Mouse (Mus musculus): ENCODE results near the gene Tbxas1.
A peak's percentile ranks its signal among the peaks of the same experiment; 100 is the strongest.

The Tbxas1 gene

GRCm38 (mm10) chr6:38922517-38922916 lies 47.3 kb downstream of the Tbxas1 start:
- no peak for TF ChIP-seq CTCF (conservative IDR thresholded peaks at IDR 0.05; ENCODE audit: low read length)
- TF ChIP-seq NANOG (IDR thresholded peaks at IDR 0.05; ENCODE audit: borderline replicate concordance, low read length), result no peak
- no peak for TF ChIP-seq POU5F1 (IDR thresholded peaks at IDR 0.05; ENCODE audit: borderline replicate concordance, low read length)
- no peaks in the 10 kb centered on the region for H3K36me3 ChIP-seq (ENCODE audit: insufficient read depth, low read length)
- H3K27me3 ChIP-seq (ENCODE audit: insufficient read depth, low read length), result peaks cover 22% of the 10 kb centered on the region
- H3K4me3 ChIP-seq (replicated peaks; ENCODE audit: low read length), result no peak overlapping the region
- H3K4me1 ChIP-seq (replicated peaks; ENCODE audit: low read depth, low read length), result peaks cover 22% of the 10 kb centered on the region
- no peaks in the 10 kb centered on the region for H3K9me3 ChIP-seq (ENCODE audit: low read length)

- TF ChIP-seq POU5F1 (IDR thresholded peaks at IDR 0.05; ENCODE audit: borderline replicate concordance, low read length) (no peak), NANOG (IDR thresholded peaks at IDR 0.05; ENCODE audit: borderline replicate concordance, low read length) (no peak), CTCF (conservative IDR thresholded peaks at IDR 0.05; ENCODE audit: low read length) (no peak)
- H3K9me3 ChIP-seq (ENCODE audit: low read length), result no peaks in the 10 kb centered on the region
- no peaks in the 10 kb centered on the region for H3K36me3 ChIP-seq (ENCODE audit: insufficient read depth, low read length)
- H3K27me3 ChIP-seq (ENCODE audit: insufficient read depth, low read length), result peaks cover 27% of the 10 kb centered on the region
- peaks cover 25% of the 10 kb centered on the region for H3K4me1 ChIP-seq (replicated peaks; ENCODE audit: low read depth, low read length)
- H3K4me3 ChIP-seq (replicated peaks; ENCODE audit: low read length), result no peak overlapping the region
These were observed 48.2 kb downstream of the Tbxas1 start for GRCm38 (mm10) chr6:38923450-38923849.

GRCm38 (mm10) chr6:38923870-38924817 lies 48.9 kb downstream of the Tbxas1 start:
- no peaks in the 10 kb centered on the region for H3K36me3 ChIP-seq (ENCODE audit: insufficient read depth, low read length)
- TF ChIP-seq NANOG (IDR thresholded peaks at IDR 0.05; ENCODE audit: borderline replicate concordance, low read length) (no peak), POU5F1 (IDR thresholded peaks at IDR 0.05; ENCODE audit: borderline replicate concordance, low read length) (no peak), CTCF (conservative IDR thresholded peaks at IDR 0.05; ENCODE audit: low read length) (no peak)
- no peaks in the 10 kb centered on the region for H3K9me3 ChIP-seq (ENCODE audit: low read length)

GRCm38 (mm10) chr6:38925719-38926118 lies 50.5 kb downstream of the Tbxas1 start:
- peaks cover 37% of the 10 kb centered on the region for H3K27me3 ChIP-seq (ENCODE audit: insufficient read depth, low read length)
- H3K36me3 ChIP-seq (ENCODE audit: insufficient read depth, low read length), result no peaks in the 10 kb centered on the region
- H3K4me3 ChIP-seq (replicated peaks; ENCODE audit: low read length), result peak overlapping the region; percentile 68
- no peaks in the 10 kb centered on the region for H3K9me3 ChIP-seq (ENCODE audit: low read length)
- peaks cover 26% of the 10 kb centered on the region for H3K4me1 ChIP-seq (replicated peaks; ENCODE audit: low read depth, low read length)
- TF ChIP-seq CTCF (conservative IDR thresholded peaks at IDR 0.05; ENCODE audit: low read length), result peak; percentile 95
- no peak for TF ChIP-seq POU5F1 (IDR thresholded peaks at IDR 0.05; ENCODE audit: borderline replicate concordance, low read length)
- no peak for TF ChIP-seq NANOG (IDR thresholded peaks at IDR 0.05; ENCODE audit: borderline replicate concordance, low read length)

More at GRCm38 (mm10) chr6:38923870-38924817, 48.9 kb downstream of the Tbxas1 start:
- peaks cover 29% of the 10 kb centered on the region for H3K27me3 ChIP-seq (ENCODE audit: insufficient read depth, low read length)
- H3K4me3 ChIP-seq (replicated peaks; ENCODE audit: low read length), result no peak overlapping the region
- peaks cover 26% of the 10 kb centered on the region for H3K4me1 ChIP-seq (replicated peaks; ENCODE audit: low read depth, low read length)

GRCm38 (mm10) chr6:38926135-38926962 lies 51.1 kb downstream of the Tbxas1 start:
- Histone ChIP-seq H3K27me3 (ENCODE audit: insufficient read depth, low read length) (peaks cover 37% of the 10 kb centered on the region), H3K4me3 (replicated peaks; ENCODE audit: low read length) (peak overlapping the region; percentile 68), H3K4me1 (replicated peaks; ENCODE audit: low read depth, low read length) (peaks cover 26% of the 10 kb centered on the region), H3K9me3 (ENCODE audit: low read length) (peaks cover under 1% of the 10 kb centered on the region; the same call in 1 of the 2 replicates), H3K36me3 (ENCODE audit: insufficient read depth, low read length) (no peaks in the 10 kb centered on the region)
- TF ChIP-seq NANOG (IDR thresholded peaks at IDR 0.05; ENCODE audit: borderline replicate concordance, low read length) (no peak), CTCF (conservative IDR thresholded peaks at IDR 0.05; ENCODE audit: low read length) (no peak), POU5F1 (IDR thresholded peaks at IDR 0.05; ENCODE audit: borderline replicate concordance, low read length) (no peak)

GRCm38 (mm10) chr6:38926963-38927361 lies 51.8 kb downstream of the Tbxas1 start:
- TF ChIP-seq CTCF (conservative IDR thresholded peaks at IDR 0.05; ENCODE audit: low read length) (no peak), POU5F1 (IDR thresholded peaks at IDR 0.05; ENCODE audit: borderline replicate concordance, low read length) (no peak), NANOG (IDR thresholded peaks at IDR 0.05; ENCODE audit: borderline replicate concordance, low read length) (no peak)
- Histone ChIP-seq H3K27me3 (ENCODE audit: insufficient read depth, low read length) (peaks cover 37% of the 10 kb centered on the region), H3K4me3 (replicated peaks; ENCODE audit: low read length) (peak overlapping the region; percentile 68; the same call in 1 of the 2 replicates), H3K9me3 (ENCODE audit: low read length) (peaks cover 7% of the 10 kb centered on the region), H3K4me1 (replicated peaks; ENCODE audit: low read depth, low read length) (peaks cover 26% of the 10 kb centered on the region), H3K36me3 (ENCODE audit: insufficient read depth, low read length) (no peaks in the 10 kb centered on the region)

GRCm38 (mm10) chr6:38928489-38928888 lies 53.3 kb downstream of the Tbxas1 start:
- no peak for TF ChIP-seq POU5F1 (IDR thresholded peaks at IDR 0.05; ENCODE audit: borderline replicate concordance, low read length)
- no peak for TF ChIP-seq CTCF (conservative IDR thresholded peaks at IDR 0.05; ENCODE audit: low read length)
- TF ChIP-seq NANOG (IDR thresholded peaks at IDR 0.05; ENCODE audit: borderline replicate concordance, low read length), result no peak
- Histone ChIP-seq H3K27me3 (ENCODE audit: insufficient read depth, low read length) (peaks cover 32% of the 10 kb centered on the region), H3K4me3 (replicated peaks; ENCODE audit: low read length) (no peak overlapping the region), H3K4me1 (replicated peaks; ENCODE audit: low read depth, low read length) (peaks cover 26% of the 10 kb centered on the region), H3K9me3 (ENCODE audit: low read length) (peaks cover 22% of the 10 kb centered on the region), H3K36me3 (ENCODE audit: insufficient read depth, low read length) (no peaks in the 10 kb centered on the region)

GRCm38 (mm10) chr6:38936009-38936408 lies 60.8 kb downstream of the Tbxas1 start:
- no peak for TF ChIP-seq NANOG (IDR thresholded peaks at IDR 0.05; ENCODE audit: borderline replicate concordance, low read length)
- no peak for TF ChIP-seq CTCF (conservative IDR thresholded peaks at IDR 0.05; ENCODE audit: low read length)
- no peak for TF ChIP-seq POU5F1 (IDR thresholded peaks at IDR 0.05; ENCODE audit: borderline replicate concordance, low read length)
- no peaks in the 10 kb centered on the region for H3K36me3 ChIP-seq (ENCODE audit: insufficient read depth, low read length)
- H3K27me3 ChIP-seq (ENCODE audit: insufficient read depth, low read length), result 0 out of 2 replicates have a peak, but pooled peaks cover 1% of the 10 kb centered on the region
- H3K9me3 ChIP-seq (ENCODE audit: low read length), result peaks cover 41% of the 10 kb centered on the region
- no peaks in the 10 kb centered on the region for H3K4me1 ChIP-seq (replicated peaks; ENCODE audit: low read depth, low read length)
- no peak overlapping the region for H3K4me3 ChIP-seq (replicated peaks; ENCODE audit: low read length)
